Mouse (Mus musculus): ENCODE results near the gene D630003M21Rik.

- TF ChIP-seq CTCF (IDR thresholded peaks at IDR 0.05; ENCODE audit: low read depth) (no peak), EP300 (IDR thresholded peaks at IDR 0.05; ENCODE audit: low read depth) (no peak)
Measured at GRCm38 (mm10) chr2:158154641-158155040, 74.4 kb downstream of the D630003M21Rik start.
